Mouse (Mus musculus): ENCODE data around the gene Bnipl.

GRCm38 (mm10) chr3:95256931-95257330 lies 5.9 kb upstream of the Bnipl start:
- no peak for TF ChIP-seq CTCF (conservative IDR thresholded peaks at IDR 0.05; ENCODE audit: low read length)
- no peak for TF ChIP-seq NANOG (IDR thresholded peaks at IDR 0.05; ENCODE audit: borderline replicate concordance, low read length)
- no peak for TF ChIP-seq POU5F1 (IDR thresholded peaks at IDR 0.05; ENCODE audit: borderline replicate concordance, low read length)
